Mouse (Mus musculus): ENCODE data around the gene Eif5a2.

Gene Eif5a2

DNA sequence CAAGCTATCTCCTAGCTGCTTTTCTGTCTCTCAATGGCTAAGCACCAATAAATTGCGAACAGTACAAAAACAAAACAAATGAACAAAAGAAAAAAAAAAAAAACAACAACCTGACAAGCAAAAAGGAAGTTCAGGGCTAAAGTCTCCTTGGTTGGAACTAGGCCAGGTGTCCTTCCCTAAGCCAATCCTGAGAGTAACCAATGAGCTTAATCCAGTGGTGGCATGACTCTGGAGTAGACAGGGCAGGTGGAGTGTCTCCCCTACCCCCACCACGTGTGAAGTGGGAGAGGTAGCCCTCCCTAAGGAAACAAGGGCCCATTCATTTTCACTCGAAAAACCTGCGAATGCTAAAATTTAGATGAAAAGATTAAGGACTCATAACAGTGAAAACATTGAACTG, 30.4 kb downstream of the Eif5a2 start:
- no peak for DNase-seq (ENCODE audit: low read depth, low spot score)

DNA sequence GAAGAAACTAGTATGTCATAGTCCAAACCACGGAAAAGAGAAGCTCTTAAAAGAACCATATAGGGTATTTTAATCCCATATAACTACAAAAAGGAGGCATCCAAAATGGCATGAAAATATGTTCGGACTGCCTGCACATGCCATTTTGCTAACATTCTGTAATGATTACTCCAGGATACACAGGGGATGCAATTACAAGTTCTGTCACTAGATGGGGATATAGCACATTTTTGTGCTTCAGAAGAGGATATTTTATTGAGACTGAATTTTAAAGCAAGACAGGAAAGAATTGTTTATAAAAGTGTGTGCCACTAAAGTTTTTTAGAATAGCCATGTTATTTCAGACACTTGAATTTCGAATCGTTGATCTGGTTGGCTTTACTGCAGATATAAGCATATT, 33.3 kb downstream of the Eif5a2 start:
- peak; percentile 68 for DNase-seq (ENCODE audit: low read depth, low spot score)

GRCm38 (mm10) chr3:28816010-28816540, 35.0 kb downstream of the Eif5a2 start:
- no peak for DNase-seq (ENCODE audit: low read depth, low spot score)

- DNase-seq (ENCODE audit: low read depth, low spot score), result no peak
These were observed 45.2 kb downstream of the Eif5a2 start for GRCm38 (mm10) chr3:28826272-28826671.

DNA sequence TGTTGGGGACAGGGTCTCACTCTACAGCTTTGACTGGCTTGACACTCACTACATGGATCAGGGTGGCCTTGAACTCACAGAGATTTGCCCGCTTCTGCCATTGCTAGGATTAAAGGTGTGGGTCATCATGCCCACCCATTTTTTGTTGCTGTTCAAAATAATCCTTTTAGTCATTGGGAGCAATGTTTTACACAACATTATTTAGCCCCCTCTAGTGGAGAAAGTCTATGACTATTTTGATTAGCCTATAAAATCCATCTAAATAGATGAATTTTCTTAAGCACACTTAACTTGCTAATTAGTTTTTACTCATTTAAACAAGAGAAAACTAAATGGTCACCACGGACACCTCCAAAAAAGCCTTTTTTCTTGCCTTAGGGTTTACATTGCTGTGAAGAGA, 46.5 kb downstream of the Eif5a2 start:
- no peak for DNase-seq (ENCODE audit: low read depth, low spot score)

- no peak for DNase-seq (ENCODE audit: low read depth, low spot score)
These were observed 48.4 kb downstream of the Eif5a2 start for GRCm38 (mm10) chr3:28829454-28829853.

DNA sequence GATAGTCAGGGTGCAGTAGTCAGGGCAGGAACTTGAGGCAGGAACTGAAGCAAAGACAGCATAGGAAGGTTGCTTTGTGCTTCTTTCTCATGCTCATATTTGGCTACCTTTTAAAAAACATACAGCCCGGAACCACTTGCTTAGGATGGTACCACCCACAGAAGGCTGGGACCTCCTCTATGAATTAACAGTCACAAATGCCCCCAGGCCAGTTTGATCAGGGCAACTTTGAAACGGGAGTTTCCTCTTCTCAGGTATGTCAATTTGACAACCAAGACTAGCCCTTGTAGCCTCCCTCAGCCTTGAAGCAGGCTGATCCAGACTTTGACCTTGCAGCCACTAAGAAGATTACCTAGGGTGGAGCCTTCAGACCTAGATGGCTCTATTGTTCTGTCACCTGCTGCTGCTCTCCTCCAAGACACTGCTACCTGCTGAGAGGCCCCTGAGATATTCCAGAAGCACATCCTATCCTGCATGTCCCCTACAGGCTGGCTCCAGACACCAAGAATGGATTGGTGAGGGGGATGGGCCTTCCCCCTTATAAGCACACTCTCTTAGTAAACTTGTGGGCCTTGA, 55.8 kb downstream of the Eif5a2 start:
- no peak for DNase-seq (ENCODE audit: low read depth, low spot score)

DNA sequence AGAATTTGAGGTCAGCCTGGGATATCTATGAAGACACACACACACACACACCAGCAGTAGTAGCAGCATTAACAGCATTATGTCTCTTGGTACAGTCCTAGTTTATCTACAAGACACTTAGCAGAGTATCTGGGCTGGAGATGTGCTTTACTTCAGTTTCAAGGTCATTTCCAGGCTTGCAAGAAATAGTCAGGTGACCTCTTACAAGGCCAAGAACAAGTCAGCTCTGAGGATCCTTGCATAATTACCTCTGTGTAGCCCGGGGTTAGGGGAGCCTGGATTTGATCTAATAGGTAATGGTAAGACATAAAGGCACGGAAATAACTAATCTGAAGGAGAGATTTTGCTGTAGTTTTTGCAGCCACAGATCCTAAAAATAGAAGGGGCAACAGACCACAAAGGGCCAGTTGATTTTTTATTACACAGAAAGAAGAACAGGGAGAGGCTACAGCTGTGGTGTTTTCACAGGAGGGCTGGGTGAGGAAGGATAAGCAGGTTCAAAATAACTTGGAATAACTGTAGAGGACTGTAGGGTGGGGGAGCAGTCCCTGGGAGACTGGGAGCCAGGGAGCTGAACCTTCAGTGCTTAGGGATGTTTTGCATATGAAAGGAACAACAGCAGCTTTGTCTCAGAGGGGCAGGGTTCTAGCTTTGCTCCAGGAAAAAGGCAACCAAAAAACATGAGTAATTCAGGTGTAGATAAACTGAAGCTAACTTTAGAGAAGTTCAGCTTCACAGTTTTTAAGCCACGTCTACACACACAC, 61.0 kb downstream of the Eif5a2 start:
- DNase-seq (ENCODE audit: low read depth, low spot score), result no peak

- DNase-seq (ENCODE audit: low read depth, low spot score), result no peak
These were observed 62.2 kb downstream of the Eif5a2 start for GRCm38 (mm10) chr3:28843231-28843630.

GRCm38 (mm10) chr3:28847115-28847514, 66.0 kb downstream of the Eif5a2 start:
- no peak for DNase-seq (ENCODE audit: low read depth, low spot score)

All from CD4-positive helper T cell, adult 2 months (primary cell).